Mouse (Mus musculus) testis, adult 2 months (tissue): Measurements from ENCODE around the gene Cd48.

Experiments
- CTCF ChIP-seq: fragments of 200-500 bp; IDR thresholded peaks from 2 replicates; pipeline ENCODE4 v1.5.1; 2012; ENCODE audit warnings: low read depth, mild to moderate bottlenecking, inconsistent platforms, low read length, moderate library complexity; ENCODE audit not compliant: control insufficient read depth, insufficient read depth, insufficient replicate concordance
- POLR2A ChIP-seq: fragments of 200-500 bp; IDR thresholded peaks from 2 replicates; pipeline ENCODE4 v1.6.1; 2012; ENCODE audit warnings: low read depth, mild to moderate bottlenecking, inconsistent platforms, low read length, moderate library complexity; ENCODE audit not compliant: control insufficient read depth

GRCm38 (mm10) chr1:171687320-171687719, 5.5 kb downstream of the Cd48 start:
- TF ChIP-seq CTCF (no peak), POLR2A (no peak)
